Mouse (Mus musculus) lung, postnatal 0 days (tissue): Measurements from ENCODE around the gene Gm19935.
A peak's percentile ranks its signal among the peaks of the same experiment; 100 is the strongest.

Experiments
- CTCF ChIP-seq: IDR thresholded peaks from 2 replicates; pipeline ENCODE4 v1.5.1; 2016; ENCODE audit warnings: antibody characterized with exemption, mild to moderate bottlenecking
- EP300 ChIP-seq: IDR thresholded peaks from 2 replicates; pipeline ENCODE4 v1.6.1; 2016; ENCODE audit warnings: antibody characterized with exemption, mild to moderate bottlenecking, control low read depth

GRCm38 (mm10) chr8:90854671-90855161, 37.5 kb upstream of the Gm19935 start:
- TF ChIP-seq CTCF (no peak), EP300 (peak; percentile 15; the same call in 1 of the 2 replicates)
